Mouse (Mus musculus) E14TG2a.4 (cell line): ENCODE measurements around the gene 2310011J03Rik.

ENCODE experiments used
- H3K27me3 ChIP-seq: 2 replicates; pipeline ENCODE4 v1.6.1; 2014; ENCODE audit warnings: low read length, control low read depth; ENCODE audit not compliant: insufficient read depth
- H3K36me3 ChIP-seq: 2 replicates; pipeline ENCODE4 v1.6.1; 2014; ENCODE audit warnings: low read length, control low read depth; ENCODE audit not compliant: insufficient read depth
- H3K4me1 ChIP-seq: replicated peaks from 2 replicates; pipeline ENCODE4 v1.6.1; 2014; ENCODE audit warnings: low read depth, low read length, control low read depth
- H3K4me3 ChIP-seq: replicated peaks from 2 replicates; pipeline ENCODE4 v1.5.1; 2014; ENCODE audit warnings: mild to moderate bottlenecking, low read length
- H3K9me3 ChIP-seq: 2 replicates; pipeline ENCODE4 v1.6.1; 2014; ENCODE audit warnings: low read length, control low read depth
- CTCF ChIP-seq: conservative IDR thresholded peaks from 2 replicates; pipeline ENCODE4 v1.5.1; 2014; ENCODE audit warnings: low read length
- NANOG ChIP-seq: IDR thresholded peaks from 2 replicates; pipeline ENCODE4 v1.6.1; 2014; ENCODE audit warnings: borderline replicate concordance, low read length, mixed read lengths
- POU5F1 ChIP-seq: IDR thresholded peaks from 2 replicates; pipeline ENCODE4 v1.6.1; 2014; ENCODE audit warnings: low read length, borderline replicate concordance

Gene 2310011J03Rik

DNA sequence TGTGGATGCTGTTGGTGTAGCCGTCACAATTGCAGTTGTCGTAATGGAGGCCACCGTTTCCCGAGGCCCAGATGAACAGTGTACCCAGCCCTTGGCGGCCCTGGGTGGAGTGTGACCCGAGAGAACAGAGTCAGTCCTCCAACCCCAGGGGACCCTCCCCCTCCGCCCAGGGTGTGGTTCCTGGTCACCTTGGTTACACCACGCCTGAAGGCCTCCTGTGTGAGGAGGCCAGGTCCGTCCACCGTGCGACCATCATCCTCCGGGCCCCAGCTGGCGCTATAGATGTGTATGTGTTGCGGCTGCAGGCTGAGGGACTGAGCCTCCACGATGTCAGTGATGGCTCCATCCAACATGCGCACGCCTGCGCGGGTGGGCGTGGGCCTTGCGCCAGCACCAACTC is 4.7 kb upstream of the 2310011J03Rik start:
- H3K4me3 ChIP-seq, result peak overlapping the region; percentile 26
- peaks cover 38% of the 10 kb centered on the region for H3K27me3 ChIP-seq
- no peaks in the 10 kb centered on the region; the same call in 1 of the 2 replicates for H3K36me3 ChIP-seq
- TF ChIP-seq POU5F1 (no peak), CTCF (no peak), NANOG (no peak)
- H3K9me3 ChIP-seq, result no peaks in the 10 kb centered on the region
- H3K4me1 ChIP-seq, result peaks cover 60% of the 10 kb centered on the region

DNA sequence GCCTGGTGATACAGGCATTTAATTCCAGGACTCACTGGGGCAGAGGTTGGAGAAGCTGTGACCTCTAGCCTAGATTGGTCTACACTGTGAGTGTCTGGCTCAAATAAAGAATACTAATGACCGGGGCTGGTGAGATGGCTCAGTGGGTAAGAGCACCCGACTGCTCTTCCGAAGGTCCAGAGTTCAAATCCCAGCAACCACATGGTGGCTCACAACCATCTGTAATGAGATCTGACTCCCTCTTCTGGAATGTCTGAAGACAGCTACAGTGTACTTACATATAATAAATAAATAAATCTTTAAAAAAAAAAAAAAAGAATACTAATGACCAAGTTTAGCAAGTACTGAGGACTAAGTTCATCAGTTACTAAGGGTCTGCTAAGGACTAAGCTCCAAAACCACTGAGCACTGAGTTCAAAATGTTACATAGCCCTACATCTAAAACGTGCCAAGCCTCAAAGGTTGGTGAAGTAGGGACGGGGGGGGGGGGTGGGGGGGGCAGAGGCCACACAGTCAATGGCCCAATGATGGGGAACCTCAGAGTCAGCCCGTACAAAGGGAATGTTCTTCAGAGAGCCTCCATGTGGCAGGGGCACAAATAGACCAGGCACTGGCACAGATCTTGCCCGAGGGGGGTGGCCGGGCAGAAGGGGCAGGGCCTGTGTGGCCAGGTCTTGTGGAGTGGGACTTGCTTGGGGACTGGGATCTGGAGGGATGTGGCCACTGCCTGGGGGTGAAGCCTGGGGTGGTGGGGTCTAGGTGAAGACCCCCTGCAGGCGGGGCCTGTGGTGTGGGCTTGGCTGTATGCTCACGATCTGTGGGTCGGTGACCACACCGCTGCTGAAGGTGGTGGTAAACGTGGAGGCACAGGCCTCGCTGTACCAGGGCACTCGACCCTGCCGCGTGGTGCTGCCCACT is 4.0 kb upstream of the 2310011J03Rik start:
- H3K4me3 ChIP-seq, result peak overlapping the region; percentile 26
- peaks cover 38% of the 10 kb centered on the region for H3K27me3 ChIP-seq
- no peaks in the 10 kb centered on the region for H3K9me3 ChIP-seq
- H3K4me1 ChIP-seq, result peaks cover 64% of the 10 kb centered on the region
- peaks cover 2% of the 10 kb centered on the region for H3K36me3 ChIP-seq
- TF ChIP-seq NANOG, result no peak
- no peak for TF ChIP-seq POU5F1
- TF ChIP-seq CTCF, result no peak

DNA sequence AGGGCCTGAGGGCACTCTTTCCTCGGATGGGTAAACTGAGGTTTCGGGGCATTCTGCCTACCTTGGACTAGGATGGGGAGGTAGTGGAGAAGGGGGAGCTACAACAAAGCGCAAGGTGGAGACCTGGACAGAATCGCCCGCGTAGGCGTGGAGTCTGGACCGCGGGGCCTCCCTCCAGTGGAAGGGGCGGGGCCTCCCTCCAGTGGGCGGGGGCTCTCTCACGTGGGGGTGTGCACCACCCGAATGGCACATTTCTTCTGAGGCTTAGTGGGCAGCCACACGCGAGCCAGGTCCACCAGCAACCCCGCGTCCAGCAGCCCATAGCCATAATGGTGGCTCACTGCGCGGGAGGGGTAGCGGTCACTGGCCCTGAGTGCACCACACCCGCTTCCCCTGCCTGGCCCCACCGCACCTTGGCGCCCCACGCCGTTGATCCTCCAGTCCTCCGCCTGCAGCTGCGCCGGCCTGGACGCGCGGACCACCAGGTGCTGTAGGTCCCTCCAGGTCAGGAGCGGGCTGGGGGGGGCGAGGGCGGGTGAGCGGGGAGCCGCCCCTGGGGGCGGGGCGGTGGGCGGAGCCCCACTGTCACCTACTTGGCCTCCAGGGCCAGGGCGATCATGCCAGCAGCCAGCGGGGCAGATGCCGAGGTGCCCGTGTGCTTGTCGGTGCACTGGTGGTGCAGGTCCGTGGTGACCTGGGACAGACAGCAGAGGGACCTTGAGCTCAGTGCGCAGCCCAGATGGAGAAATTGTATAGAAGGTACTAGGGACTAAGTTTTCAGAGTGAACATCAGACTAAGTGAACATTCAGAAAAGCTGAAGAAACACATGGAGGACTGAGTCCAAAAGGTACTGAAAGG is 3.2 kb upstream of the 2310011J03Rik start:
- H3K4me3 ChIP-seq, result peak overlapping the region; percentile 81
- peaks cover 11% of the 10 kb centered on the region for H3K36me3 ChIP-seq
- H3K4me1 ChIP-seq, result peaks cover 66% of the 10 kb centered on the region
- no peaks in the 10 kb centered on the region for H3K9me3 ChIP-seq
- no peak for TF ChIP-seq POU5F1
- TF ChIP-seq CTCF, result no peak
- no peak for TF ChIP-seq NANOG
- H3K27me3 ChIP-seq, result peaks cover 38% of the 10 kb centered on the region

DNA sequence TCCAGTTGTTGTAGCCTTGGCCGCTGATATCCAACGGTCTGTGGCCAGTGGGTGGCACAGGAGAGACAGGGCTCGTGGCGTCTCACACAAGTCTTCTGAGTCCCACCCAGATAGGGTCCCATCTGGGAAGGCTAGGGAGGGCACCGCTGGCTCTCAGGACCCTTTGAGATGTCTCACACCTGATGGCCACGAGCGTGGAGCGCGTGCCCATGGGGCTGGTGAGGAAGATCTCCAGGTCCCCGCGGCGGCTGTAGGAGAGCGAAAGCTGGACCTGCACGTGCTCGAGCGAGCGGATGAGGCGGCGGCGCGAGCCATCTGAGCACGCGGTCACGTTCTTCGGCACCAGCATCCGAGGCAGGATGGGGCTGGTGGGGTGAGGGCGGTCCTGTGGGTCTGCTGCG is 2.5 kb upstream of the 2310011J03Rik start:
- Histone ChIP-seq H3K9me3 (no peaks in the 10 kb centered on the region), H3K4me3 (peak overlapping the region; percentile 81), H3K36me3 (peaks cover 18% of the 10 kb centered on the region), H3K27me3 (peaks cover 38% of the 10 kb centered on the region), H3K4me1 (peaks cover 69% of the 10 kb centered on the region)
- TF ChIP-seq CTCF (no peak), POU5F1 (no peak), NANOG (no peak)

DNA sequence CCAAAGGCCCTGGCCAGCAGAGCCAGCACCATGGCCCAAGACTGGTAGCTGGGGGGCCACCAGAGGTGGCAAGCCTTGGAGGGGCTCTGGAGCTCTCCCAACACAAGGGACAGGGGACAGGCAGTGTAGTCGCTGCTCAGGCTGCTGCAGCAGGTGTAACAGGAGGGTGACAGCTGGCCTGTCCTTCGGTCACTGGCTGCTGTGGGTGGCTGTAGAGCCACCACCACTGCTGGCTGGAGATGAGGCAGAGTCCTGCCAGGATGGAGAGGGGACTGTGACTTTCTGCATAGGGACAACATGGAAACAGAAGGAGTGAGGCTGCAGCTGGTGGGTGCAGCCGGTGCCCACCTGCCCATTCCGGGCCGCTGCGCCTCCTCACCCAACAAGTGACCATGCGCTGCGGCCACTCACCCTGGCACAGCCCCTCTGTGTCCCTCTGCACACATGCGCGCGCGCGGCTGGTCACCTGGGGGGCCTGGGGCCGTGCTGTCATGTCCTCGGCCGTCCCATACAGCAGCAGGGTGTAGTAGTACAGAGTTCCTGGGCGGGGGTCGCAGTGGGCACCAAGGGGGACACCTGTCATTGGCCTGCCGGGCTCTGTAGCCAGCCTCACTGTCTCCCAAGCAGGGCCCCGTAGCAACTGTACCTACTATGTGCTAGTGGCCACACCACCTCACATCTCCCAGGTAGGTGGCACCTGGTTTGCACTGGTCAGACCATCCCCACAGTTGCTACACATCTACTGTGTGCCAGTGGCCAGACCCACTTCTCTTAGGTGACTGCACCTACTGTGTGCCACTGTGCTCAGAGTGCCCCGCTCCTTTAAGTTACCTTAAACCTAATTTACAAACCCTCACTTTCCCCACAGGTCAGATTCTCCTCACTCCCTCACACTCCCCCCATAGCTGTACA is 1.6 kb upstream of the 2310011J03Rik start:
- no peaks in the 10 kb centered on the region for H3K9me3 ChIP-seq
- H3K4me3 ChIP-seq, result peak overlapping the region; percentile 96; the same call in 1 of the 2 replicates
- peaks cover 25% of the 10 kb centered on the region for H3K36me3 ChIP-seq
- H3K4me1 ChIP-seq, result peaks cover 78% of the 10 kb centered on the region
- TF ChIP-seq CTCF (no peak), NANOG (no peak), POU5F1 (no peak)
- peaks cover 38% of the 10 kb centered on the region for H3K27me3 ChIP-seq

DNA sequence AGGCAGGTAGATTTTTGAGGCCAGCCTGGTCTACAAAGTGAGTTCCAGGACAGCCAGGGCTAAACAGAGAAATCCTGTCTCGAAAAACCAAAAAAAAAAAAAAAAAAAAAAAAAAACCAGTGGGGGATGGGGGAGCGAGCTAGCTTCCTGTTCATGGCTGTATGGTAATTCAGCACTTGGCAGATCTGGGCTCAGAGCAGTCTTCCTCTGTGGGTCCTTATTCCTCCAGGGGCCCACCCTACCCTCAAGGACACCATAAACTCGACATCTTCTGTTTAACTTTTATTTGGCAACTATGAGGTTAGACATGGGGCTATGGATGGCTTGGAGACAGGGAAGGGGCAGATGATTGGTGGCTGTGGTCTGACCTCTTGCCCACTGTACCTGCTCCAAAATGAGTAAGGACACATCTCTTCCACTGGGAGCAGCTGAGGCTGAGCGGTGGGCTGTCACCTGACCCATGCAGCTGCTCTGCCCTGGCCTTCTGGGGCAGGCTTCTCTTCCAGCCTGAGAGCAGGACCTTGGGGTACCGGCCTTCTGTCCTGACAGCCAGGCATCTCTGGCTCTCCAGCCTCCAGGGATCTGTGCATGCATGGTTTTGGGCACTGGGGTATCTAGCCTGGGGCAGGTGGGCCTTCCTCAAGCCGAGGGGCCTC is 805 bp upstream of the 2310011J03Rik start:
- Histone ChIP-seq H3K4me1 (peaks cover 84% of the 10 kb centered on the region), H3K9me3 (no peaks in the 10 kb centered on the region), H3K4me3 (peak overlapping the region; percentile 96), H3K27me3 (peaks cover 41% of the 10 kb centered on the region), H3K36me3 (peaks cover 25% of the 10 kb centered on the region)
- TF ChIP-seq CTCF (no peak), POU5F1 (no peak), NANOG (no peak)

DNA sequence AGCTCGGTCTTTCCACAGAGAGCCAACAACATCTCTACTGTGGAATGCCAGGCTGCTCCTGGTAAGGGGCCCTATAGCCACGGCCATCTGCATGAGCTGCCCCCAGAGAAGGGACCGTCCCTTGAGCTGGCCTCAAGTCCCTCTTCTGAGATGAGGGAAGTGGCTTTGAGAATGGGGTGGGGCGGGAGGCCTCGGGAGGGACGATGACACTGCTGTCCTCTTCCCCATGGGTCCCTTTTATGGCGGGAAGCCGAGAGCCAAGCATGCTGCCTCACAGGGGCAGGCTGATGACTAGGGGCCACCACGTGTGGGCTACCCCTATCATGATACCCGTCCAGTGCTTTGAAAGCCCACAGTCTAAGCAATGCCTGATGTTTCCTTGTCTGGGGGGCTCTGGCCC is 3.3 kb downstream of the 2310011J03Rik start:
- Histone ChIP-seq H3K27me3 (peaks cover 47% of the 10 kb centered on the region), H3K9me3 (no peaks in the 10 kb centered on the region), H3K4me1 (peaks cover 91% of the 10 kb centered on the region), H3K36me3 (peaks cover 25% of the 10 kb centered on the region), H3K4me3 (no peak overlapping the region)
- TF ChIP-seq POU5F1 (no peak), NANOG (no peak), CTCF (no peak)

DNA sequence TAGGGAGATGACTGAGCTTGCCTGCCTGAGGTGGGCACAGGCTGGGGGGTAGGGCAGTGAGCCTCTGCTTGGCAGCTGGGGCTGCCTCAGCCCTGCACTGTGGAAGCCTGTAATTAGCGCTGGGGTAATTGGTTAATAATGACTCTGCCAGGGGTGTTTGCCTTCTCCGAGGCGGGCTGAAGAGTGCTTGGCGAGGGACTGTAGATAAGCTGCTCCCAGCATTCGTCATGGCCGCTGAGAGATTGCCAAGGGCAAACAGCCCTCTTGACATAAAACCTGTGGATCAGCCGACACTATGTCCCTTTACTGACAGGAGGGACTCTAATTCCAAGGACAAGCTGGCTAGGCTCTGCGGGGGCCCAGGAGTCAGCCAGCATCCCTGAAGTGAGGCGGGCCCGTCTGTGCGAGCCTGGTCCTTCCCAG is 4.0 kb downstream of the 2310011J03Rik start:
- Histone ChIP-seq H3K4me1 (peaks cover 92% of the 10 kb centered on the region), H3K36me3 (peaks cover 25% of the 10 kb centered on the region), H3K4me3 (0 out of 2 replicates have a peak overlapping the region, but pooled peaks have one; percentile 77), H3K27me3 (peaks cover 51% of the 10 kb centered on the region), H3K9me3 (no peaks in the 10 kb centered on the region)
- TF ChIP-seq CTCF (no peak), NANOG (no peak), POU5F1 (no peak)
